Mouse (Mus musculus) embryo, embryonic 11 days (tissue): ENCODE measurements around the gene Dpf2.

Experiments used
- DNase-seq: peaks from one replicate; pipeline ENCODE4 v3.0.0-alpha.2; 2015

Dpf2 gene

DNA sequence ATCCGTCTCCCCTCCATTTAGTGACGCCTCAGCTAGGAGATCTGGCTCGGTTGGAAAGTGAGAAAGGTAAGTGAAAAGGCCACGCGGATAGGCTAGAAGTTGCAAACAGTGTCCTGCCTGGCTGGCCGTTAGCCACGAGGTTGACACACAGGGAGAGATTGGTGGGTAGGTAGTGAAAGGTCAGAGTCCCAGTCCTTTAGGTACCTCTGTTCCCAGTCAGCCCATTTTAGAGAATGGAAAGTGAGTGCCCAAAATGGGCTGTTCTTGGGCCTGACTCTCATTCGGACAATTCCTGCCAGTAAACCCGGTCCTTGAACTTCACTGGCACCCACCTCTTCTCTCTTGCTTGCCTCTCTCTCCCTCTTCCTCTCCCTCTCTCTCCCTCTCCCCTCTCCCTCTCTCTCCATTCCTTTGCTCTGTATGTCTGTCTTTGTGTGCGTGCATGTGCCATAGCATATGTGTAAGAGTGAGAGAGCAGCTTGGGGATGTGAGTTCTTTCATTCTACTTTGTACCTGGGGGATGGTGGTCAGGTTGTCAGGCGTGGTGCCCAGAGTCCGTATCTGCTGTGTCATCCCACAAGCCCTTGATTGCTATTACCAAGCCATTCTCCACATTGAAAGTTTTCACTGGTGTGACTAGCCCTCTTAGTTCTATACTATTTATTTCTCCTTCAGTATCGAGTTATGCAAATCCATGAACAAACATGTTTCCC, at the start of gene Dpf2:
Gene Dpf2, minus strand, starts transcription at position 4 of the 713 bp plus-strand sequence.
- no peak for DNase-seq

- DNase-seq = no peak
Measured at GRCm38 (mm10) chr19:5957371-5957770, 44.6 kb upstream of the Dpf2 start.

GRCm38 (mm10) chr19:5956685-5957084, 43.9 kb upstream of the Dpf2 start:
- DNase-seq = peak; percentile 66

GRCm38 (mm10) chr19:5955704-5956670, 43.2 kb upstream of the Dpf2 start:
- DNase-seq = no peak

DNA sequence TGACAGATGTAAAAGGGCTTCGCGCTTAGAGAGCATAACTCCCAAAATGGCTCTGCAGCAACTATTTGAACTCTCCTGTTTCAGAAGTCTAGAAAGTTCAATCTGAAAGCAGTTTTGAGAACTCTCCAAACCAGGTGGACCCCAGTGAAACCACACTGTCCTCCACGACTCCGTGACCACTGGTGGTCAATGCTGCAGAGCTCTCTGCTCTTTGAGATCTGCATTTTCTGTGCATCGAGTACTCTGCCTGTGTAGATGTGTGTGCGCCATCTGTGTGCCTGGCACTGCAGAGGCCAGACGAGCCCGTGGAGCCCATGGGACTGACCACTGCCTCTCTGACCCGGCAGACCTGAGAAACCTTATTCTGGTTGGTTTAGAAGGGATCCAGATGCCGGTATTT, 42.1 kb upstream of the Dpf2 start:
- DNase-seq = no peak

GRCm38 (mm10) chr19:5954031-5954710, 41.4 kb upstream of the Dpf2 start:
- DNase-seq = no peak

DNA sequence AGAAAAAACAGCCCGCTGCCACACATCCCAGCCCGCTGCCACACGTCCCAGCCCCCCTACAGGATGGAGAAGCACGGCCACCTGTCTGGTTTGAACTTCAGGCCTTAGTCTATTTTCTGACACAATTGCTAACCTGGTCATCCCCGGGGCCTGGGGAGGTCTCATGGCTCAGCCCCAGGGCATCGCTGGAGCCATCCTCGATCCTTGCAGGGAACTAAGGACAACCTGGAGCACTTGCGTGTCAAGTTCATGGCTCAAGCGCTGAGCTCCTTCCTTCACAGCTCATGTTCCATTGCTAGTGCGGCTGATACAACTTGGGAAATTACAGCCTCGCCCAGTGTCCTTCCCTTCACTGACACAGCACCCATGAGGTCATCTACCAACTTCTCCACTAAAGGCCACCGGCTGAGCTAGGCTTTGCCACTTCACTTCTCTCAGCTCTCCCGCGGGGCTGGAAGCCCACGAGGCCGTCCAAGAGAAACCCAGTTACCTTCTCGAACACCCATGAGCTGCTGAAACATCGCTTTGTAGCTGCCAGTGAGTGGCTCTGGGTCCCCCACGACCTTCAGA, 40.5 kb upstream of the Dpf2 start:
- DNase-seq = no peak

DNA sequence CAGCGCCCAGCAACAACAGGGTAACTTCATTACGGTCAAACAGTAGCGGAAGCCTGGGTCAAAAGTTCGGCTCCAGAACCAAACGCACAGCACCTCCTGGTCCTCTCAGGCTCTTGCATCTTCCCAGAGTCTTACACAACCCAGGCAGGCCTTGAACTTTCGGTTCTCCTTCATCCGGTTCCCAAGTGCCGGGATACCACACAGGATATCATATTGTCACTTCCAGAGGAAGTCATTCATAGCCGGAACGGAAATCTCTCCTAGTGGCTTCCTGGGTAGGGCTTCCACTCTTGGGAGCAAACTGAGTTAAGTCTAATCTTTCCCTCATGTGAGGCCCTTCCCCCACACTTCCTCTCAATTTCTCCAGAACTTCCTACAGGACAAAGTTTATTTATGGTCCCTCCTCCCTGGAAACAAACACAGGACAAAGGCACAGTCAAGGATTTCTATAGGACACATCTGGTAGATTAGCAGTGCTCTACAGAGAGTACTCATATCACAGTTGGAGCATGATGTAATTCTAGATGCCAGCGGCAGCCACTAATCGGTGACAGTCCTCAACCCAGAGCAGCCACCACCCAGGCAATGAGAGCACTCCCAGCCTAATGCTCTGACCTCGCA, 39.4 kb upstream of the Dpf2 start:
- peak; percentile 48 for DNase-seq

DNA sequence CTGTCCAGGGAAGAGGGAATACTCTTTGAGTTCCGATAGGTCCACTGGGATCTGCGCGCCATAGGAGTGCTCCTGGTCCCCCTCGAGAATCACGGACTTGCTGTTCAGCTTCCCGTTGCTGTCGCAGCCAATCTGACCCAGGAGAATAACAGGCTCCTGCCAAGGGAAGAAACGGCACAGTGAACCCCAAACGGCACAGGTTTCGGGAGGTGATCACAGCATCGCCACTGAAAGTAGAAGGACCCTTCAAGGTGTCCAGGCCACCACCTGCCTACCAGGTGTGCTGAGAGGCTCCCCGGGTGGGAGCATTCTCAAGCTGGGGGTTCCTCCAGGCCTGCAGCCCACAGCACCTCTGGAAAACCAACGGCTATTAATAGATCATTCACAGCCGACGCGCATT, 38.8 kb upstream of the Dpf2 start:
- DNase-seq = no peak

DNA sequence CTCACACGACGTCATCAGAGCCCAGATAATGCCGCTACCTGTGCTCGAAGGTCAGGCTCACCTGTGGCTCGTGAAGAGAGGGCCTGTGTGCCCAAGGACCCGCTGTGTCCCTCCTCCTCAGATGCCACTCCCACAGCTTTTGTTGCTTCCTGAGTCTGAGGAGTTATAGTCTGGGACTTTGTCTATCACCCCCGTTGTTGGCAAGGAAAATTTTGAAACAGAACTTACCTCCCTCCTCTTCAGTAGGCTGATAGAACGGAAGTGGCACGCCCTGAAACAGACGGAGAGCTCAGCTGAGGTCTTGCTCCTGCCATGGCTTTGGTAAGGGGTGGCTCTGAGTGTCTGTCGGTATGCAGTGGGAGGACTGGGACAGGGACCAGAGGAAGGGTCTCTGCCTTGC, 37.4 kb upstream of the Dpf2 start:
- no peak for DNase-seq

DNA sequence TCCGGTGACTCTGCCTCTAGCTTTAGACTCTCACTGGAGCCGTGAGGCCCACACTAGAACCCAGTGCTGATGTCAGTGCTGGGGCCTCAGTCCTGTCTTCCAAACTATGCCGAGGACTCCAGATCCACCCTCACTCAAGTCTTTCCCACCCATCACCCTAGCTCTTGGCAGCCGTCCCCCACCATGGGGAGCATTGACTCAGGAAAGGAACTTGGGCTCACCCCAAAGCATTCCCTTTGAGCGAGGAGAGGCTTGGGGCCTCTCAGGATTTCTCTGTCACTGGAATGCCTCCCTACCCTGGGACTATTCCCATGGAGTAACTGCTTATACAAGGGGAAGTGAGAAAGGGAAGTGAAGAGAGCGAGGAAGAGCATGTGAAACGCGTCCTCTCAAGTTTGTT, 33.1 kb upstream of the Dpf2 start:
- no peak for DNase-seq

- DNase-seq = no peak
Measured at GRCm38 (mm10) chr19:5945027-5945426, 32.2 kb upstream of the Dpf2 start.

GRCm38 (mm10) chr19:5944145-5944544, 31.3 kb upstream of the Dpf2 start:
- DNase-seq = no peak

GRCm38 (mm10) chr19:5943404-5943803, 30.6 kb upstream of the Dpf2 start:
- DNase-seq = no peak

GRCm38 (mm10) chr19:5942581-5942980, 29.8 kb upstream of the Dpf2 start:
- no peak for DNase-seq

DNA sequence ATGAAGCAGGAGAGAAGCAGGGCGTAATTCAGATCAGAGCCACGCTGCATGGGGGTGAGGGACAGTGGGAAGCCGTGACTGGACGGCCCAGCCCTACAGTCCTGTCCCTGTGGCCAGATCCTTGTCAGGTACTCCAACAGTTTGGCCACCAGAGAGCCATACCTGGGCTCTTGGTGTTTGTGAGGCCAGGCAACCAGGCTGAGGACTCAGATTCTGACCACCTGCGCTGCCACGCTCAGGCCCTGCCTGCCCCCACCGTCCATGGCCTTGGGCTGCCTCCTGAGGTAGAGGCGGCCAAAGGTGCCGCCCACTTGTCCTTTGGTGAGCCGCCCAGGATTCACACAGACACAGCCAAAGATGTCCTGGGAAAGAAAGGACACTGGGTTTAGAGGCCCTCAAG, 27.8 kb upstream of the Dpf2 start:
- DNase-seq = no peak

GRCm38 (mm10) chr19:5940173-5940572, 27.4 kb upstream of the Dpf2 start:
- DNase-seq = no peak

DNA sequence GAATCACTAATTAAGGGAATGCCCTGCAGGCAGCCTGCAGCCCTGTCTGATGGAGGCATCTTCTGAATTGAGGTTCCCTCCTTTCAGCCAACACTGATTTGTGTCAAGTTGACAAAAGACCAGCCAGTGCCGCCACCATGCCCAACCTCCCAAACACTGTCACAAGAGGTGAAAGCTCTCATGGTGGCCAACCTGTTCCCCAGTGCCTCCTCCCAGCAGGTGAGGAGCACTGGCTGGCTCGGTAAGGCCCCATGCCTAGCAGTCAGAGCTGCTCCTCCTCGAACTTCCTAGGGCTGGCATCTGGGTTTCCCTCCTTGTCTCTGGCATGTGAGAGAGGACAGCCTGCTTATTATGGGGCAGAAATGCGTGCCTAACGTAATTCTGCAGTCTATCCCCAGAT, 26.9 kb upstream of the Dpf2 start:
- no peak for DNase-seq

GRCm38 (mm10) chr19:5938516-5938915, 25.7 kb upstream of the Dpf2 start:
- no peak for DNase-seq

GRCm38 (mm10) chr19:5937836-5938406, 25.1 kb upstream of the Dpf2 start:
- DNase-seq = no peak

DNA sequence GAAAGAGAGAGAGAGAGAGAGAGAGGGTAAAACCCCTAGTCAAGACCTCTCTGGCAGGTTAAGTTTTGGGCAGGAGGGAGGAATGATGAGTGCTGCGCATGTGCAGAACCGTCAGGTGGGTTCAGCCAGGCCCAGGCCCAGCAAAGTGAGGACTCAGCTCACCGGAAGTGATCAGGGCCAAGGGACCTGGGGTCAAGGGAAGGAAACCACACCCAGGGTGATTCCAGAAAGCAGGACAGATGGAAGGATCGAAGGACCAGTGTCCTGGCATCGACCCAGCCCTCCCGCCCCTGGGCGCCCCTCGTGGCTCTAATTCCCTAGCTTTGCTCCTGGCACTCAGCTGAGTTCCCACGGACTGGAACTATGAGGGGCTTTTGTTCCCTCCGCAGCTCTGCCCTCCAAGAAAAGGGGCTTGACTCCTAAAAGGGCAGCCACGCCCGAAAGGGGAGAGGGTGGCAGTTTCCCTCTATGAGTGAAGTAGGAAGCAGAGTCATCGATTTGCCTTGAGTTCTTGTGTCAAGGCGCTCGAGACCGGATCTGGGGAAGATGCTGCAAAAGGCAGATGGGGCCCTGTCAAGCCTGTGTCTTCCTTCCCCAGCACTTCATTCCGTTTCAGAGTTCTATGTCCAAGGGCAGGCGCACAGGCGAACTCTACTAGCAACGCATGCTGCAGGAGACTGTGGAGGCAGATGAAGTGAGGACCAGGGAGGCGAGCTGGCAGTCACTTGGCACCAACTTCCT, 24.5 kb upstream of the Dpf2 start:
- no peak for DNase-seq

GRCm38 (mm10) chr19:5935691-5936090, 22.9 kb upstream of the Dpf2 start:
- no peak for DNase-seq
